Mouse (Mus musculus) heart, embryonic 13.5 days (tissue): ENCODE results near the gene Prkab1. TPM values are rescaled to one million over a fixed set of nuclear protein-coding genes. Genes with fewer than 3 reads are reported as not detected.

Source experiments
- ATAC-seq: fragments of 200-750 bp; cut with Nextera tagmentation; 2 replicates; pipeline ENCODE4 v1.8.0; 2017; ENCODE audit warnings: moderate TSS enrichment; ENCODE audit not compliant: insufficient number of reproducible peaks, low FRiP score, low TSS enrichment; ENCODE audit errors: extremely low read depth
- H3K27ac ChIP-seq: fragments of 300-500 bp; sonication (generic); replicated peaks from 2 replicates; pipeline ENCODE4 v1.5.1; 2015; ENCODE audit warnings: moderate library complexity, mild to moderate bottlenecking, inconsistent platforms
- H3K27me3 ChIP-seq: fragments of 300-500 bp; sonication (generic); replicated peaks from 2 replicates; pipeline ENCODE4 v1.6.1; 2015; ENCODE audit warnings: mild to moderate bottlenecking, inconsistent platforms
- H3K36me3 ChIP-seq: fragments of 300-500 bp; sonication (generic); 2 replicates; pipeline ENCODE4 v1.6.1; 2015; ENCODE audit warnings: mild to moderate bottlenecking, inconsistent platforms
- H3K4me1 ChIP-seq: fragments of 300-500 bp; sonication (generic); 2 replicates; pipeline ENCODE4 v1.6.1; 2015; ENCODE audit warnings: inconsistent platforms
- H3K4me2 ChIP-seq: fragments of 300-500 bp; sonication (generic); 2 replicates; pipeline ENCODE4 v1.6.1; 2015; ENCODE audit warnings: inconsistent platforms, mild to moderate bottlenecking, moderate library complexity
- H3K4me3 ChIP-seq: fragments of 300-500 bp; sonication (generic); 2 replicates; pipeline ENCODE4 v1.5.1; 2015; ENCODE audit warnings: moderate library complexity, mild to moderate bottlenecking, inconsistent platforms
- H3K9ac ChIP-seq: fragments of 300-500 bp; sonication (generic); 2 replicates; pipeline ENCODE4 v1.6.1; 2015; ENCODE audit warnings: inconsistent platforms, mild to moderate bottlenecking, moderate library complexity
- H3K9me3 ChIP-seq: fragments of 300-500 bp; sonication (generic); 2 replicates; pipeline ENCODE4 v1.6.1; 2016; ENCODE audit warnings: inconsistent platforms
- WGBS: fragments of 180-500 bp; shearing (Covaris S2); methylation state at CpG from one replicate; pipeline ENCODE4 v1.1.7; 2015; ENCODE audit warnings: mixed read lengths; 5-methylcytosine and 5-hydroxymethylcytosine counted together
- polyA plus RNA-seq: library from polyadenylated mRNA; unstranded; fragments of >200 nt; fragmentation: Nextera tagmentation; extraction: Ambion mirVana; gene quantifications from 2 replicates; pipeline ENCODE4 v1.2.1, GENCODE M21; 2015

The Prkab1 gene
- polyA plus RNA-seq, 1 experiment from 2014 or later = 43.9 TPM

- H3K4me3 ChIP-seq = no peak overlapping the region
- 86% methylated on average over 9 of the region's 9 CpGs for WGBS
- H3K36me3 ChIP-seq = peaks cover 79% of the 10 kb centered on the region
- H3K9me3 ChIP-seq = no peaks in the 10 kb centered on the region
- no peak overlapping the region for H3K4me2 ChIP-seq
- H3K27ac ChIP-seq = no peak overlapping the region; the same call in 1 of the 2 replicates
- H3K9ac ChIP-seq = no peak overlapping the region
- H3K4me1 ChIP-seq = peaks cover 11% of the 10 kb centered on the region
- H3K27me3 ChIP-seq = no peaks in the 10 kb centered on the region
- ATAC-seq = no peak
Observed at GRCm38 (mm10) chr5:115980537-115980936, 43.8 kb downstream of the Prkab1 start.

- Histone ChIP-seq H3K4me1 (peaks cover 11% of the 10 kb centered on the region), H3K4me2 (no peak overlapping the region), H3K9ac (no peak overlapping the region), H3K27me3 (no peaks in the 10 kb centered on the region), H3K36me3 (peaks cover 80% of the 10 kb centered on the region), H3K4me3 (no peak overlapping the region), H3K27ac (no peak overlapping the region), H3K9me3 (no peaks in the 10 kb centered on the region)
- no peak for ATAC-seq
- 59% methylated on average over 16 of the region's 16 CpGs for WGBS
Observed at GRCm38 (mm10) chr5:115979134-115979696, 45.1 kb downstream of the Prkab1 start.

- H3K4me2 ChIP-seq = no peak overlapping the region
- H3K9me3 ChIP-seq = no peaks in the 10 kb centered on the region
- ATAC-seq = no peak
- H3K27ac ChIP-seq = peak overlapping the region; percentile 44; the same call in 1 of the 2 replicates
- no peak overlapping the region for H3K4me3 ChIP-seq
- no peaks in the 10 kb centered on the region for H3K27me3 ChIP-seq
- WGBS = 65% methylated on average over 5 of the region's 5 CpGs
- H3K4me1 ChIP-seq = peaks cover 11% of the 10 kb centered on the region
- no peak overlapping the region for H3K9ac ChIP-seq
- peaks cover 82% of the 10 kb centered on the region for H3K36me3 ChIP-seq
Observed at GRCm38 (mm10) chr5:115978255-115978654, 46.1 kb downstream of the Prkab1 start.

GRCm38 (mm10) chr5:115977757-115978156 is 46.6 kb downstream of the Prkab1 start:
- Histone ChIP-seq H3K4me2 (peak overlapping the region; percentile 10; the same call in 1 of the 2 replicates), H3K9me3 (no peaks in the 10 kb centered on the region), H3K27me3 (no peaks in the 10 kb centered on the region), H3K4me1 (peaks cover 6% of the 10 kb centered on the region), H3K27ac (peak overlapping the region; percentile 44), H3K9ac (no peak overlapping the region), H3K36me3 (peaks cover 81% of the 10 kb centered on the region), H3K4me3 (no peak overlapping the region)
- 75% methylated on average over 10 of the region's 10 CpGs for WGBS
- ATAC-seq = no peak

- H3K27me3 ChIP-seq = no peaks in the 10 kb centered on the region
- no peak overlapping the region for H3K9ac ChIP-seq
- H3K4me1 ChIP-seq = 0 out of 2 replicates have a peak, but pooled peaks cover 4% of the 10 kb centered on the region
- WGBS = 71% methylated on average over 10 of the region's 10 CpGs
- peaks cover 77% of the 10 kb centered on the region for H3K36me3 ChIP-seq
- peak overlapping the region; percentile 10; the same call in 1 of the 2 replicates for H3K4me2 ChIP-seq
- H3K9me3 ChIP-seq = no peaks in the 10 kb centered on the region
- H3K27ac ChIP-seq = peak overlapping the region; percentile 44
- no peak for ATAC-seq
- no peak overlapping the region for H3K4me3 ChIP-seq
Observed at GRCm38 (mm10) chr5:115977266-115977665, 47.0 kb downstream of the Prkab1 start.

GRCm38 (mm10) chr5:115976446-115976845 is 47.9 kb downstream of the Prkab1 start:
- H3K4me1 ChIP-seq = 0 out of 2 replicates have a peak, but pooled peaks cover 4% of the 10 kb centered on the region
- no peak overlapping the region for H3K27ac ChIP-seq
- peaks cover 77% of the 10 kb centered on the region for H3K36me3 ChIP-seq
- no peaks in the 10 kb centered on the region for H3K27me3 ChIP-seq
- no peak overlapping the region for H3K4me2 ChIP-seq
- H3K9ac ChIP-seq = no peak overlapping the region
- no peak overlapping the region for H3K4me3 ChIP-seq
- H3K9me3 ChIP-seq = no peaks in the 10 kb centered on the region
- WGBS = 92% methylated on average over 5 of the region's 5 CpGs
- no peak for ATAC-seq

DNA sequence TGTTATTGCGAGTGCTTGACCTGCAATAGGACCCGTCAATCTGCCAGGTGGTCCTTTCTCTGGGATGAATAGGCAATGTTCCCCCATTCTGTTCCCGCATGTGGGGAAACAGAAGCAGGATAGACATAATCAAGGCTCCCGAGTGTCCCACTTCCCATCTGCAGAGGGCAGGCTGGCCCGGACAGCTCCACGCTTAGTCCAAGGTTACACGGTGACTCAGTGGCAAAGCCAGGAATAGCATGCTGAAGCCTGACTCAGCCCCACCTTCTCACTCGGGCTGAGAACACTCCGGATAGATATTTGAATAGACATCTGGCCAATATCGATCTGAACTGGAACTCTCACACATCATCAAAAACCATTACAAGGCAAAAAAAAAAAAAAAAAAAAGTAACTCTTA is 48.6 kb downstream of the Prkab1 start:
- no peak overlapping the region for H3K4me2 ChIP-seq
- no peaks in the 10 kb centered on the region for H3K9me3 ChIP-seq
- H3K27ac ChIP-seq = no peak overlapping the region
- H3K36me3 ChIP-seq = peaks cover 80% of the 10 kb centered on the region
- H3K4me3 ChIP-seq = no peak overlapping the region
- WGBS = 79% methylated on average over 10 of the region's 10 CpGs
- no peak overlapping the region for H3K9ac ChIP-seq
- H3K27me3 ChIP-seq = no peaks in the 10 kb centered on the region
- H3K4me1 ChIP-seq = 0 out of 2 replicates have a peak, but pooled peaks cover 4% of the 10 kb centered on the region
- no peak for ATAC-seq

GRCm38 (mm10) chr5:115971236-115971635 is 53.1 kb downstream of the Prkab1 start:
- H3K4me3 ChIP-seq = no peak overlapping the region
- 88% methylated on average over 15 of the region's 15 CpGs for WGBS
- H3K4me1 ChIP-seq = no peaks in the 10 kb centered on the region
- H3K36me3 ChIP-seq = peaks cover 80% of the 10 kb centered on the region
- H3K4me2 ChIP-seq = no peak overlapping the region
- no peaks in the 10 kb centered on the region for H3K27me3 ChIP-seq
- ATAC-seq = no peak
- no peak overlapping the region for H3K27ac ChIP-seq
- no peaks in the 10 kb centered on the region for H3K9me3 ChIP-seq
- H3K9ac ChIP-seq = no peak overlapping the region

Other genes starting within 250 kb of the Prkab1 start
- gene Cit, start 179.2 kb downstream of the Prkab1 start, polyA plus RNA-seq = 18.7 and 21.2 TPM in 2 replicates
- 0.05 TPM in 1 of 2 replicates, not detected in the other for gene Tmem233, start 58.7 kb upstream of the Prkab1 start, polyA plus RNA-seq